In genomic region chr2:181136934-181137333, GRCm38 (mm10) we compare ENCODE assay signal across 9 mouse cellular contexts. TPM values are rescaled to one million over a fixed set of nuclear protein-coding genes. Genes with fewer than 3 reads are reported as not detected.
DNase-seq lines count a peak whose midpoint lies in the region; ATAC-seq and TF ChIP-seq lines count a peak whose summit lies in the region.
"Had no signal": no experiment of that assay in that cellular context is flagged by ENCODE, and none has a peak within 500 bp of the region (broad histone marks: within the 10 kb centered on the region; RNA-seq: fewer than 3 reads in every experiment).

No protein-coding gene starts in this region.

- WGBS in kidney, embryonic 14.5 days: 3% methylated on average over 6 of the region's 6 CpGs
- 3% methylated on average over 6 of the region's 6 CpGs for WGBS in liver, embryonic 11.5 days

- ATAC-seq in kidney, embryonic 14.5 days (ENCODE audit: low FRiP score, low TSS enrichment): no peak
- ATAC-seq in liver, embryonic 11.5 days (replicated peaks; ENCODE audit: low FRiP score): no peak
- ATAC-seq in monocyte, adult 5-6 weeks (replicated peaks; ENCODE audit: insufficient number of reproducible peaks, low FRiP score, low TSS enrichment, poor library complexity, severe bottlenecking): no peak
- ATAC-seq: activated CD4-positive, CD25-positive, alpha-beta regulatory T cell, adult 4 months had no signal

- H3K9ac ChIP-seq in kidney, embryonic 14.5 days (ENCODE audit: low read depth, low read length): no peak overlapping the region
- no peak overlapping the region for H3K9ac ChIP-seq in ES-E14 (ENCODE audit: insufficient read depth, low read depth, low read length, poor library complexity, severe bottlenecking)
- H3K9ac ChIP-seq in liver, embryonic 11.5 days (ENCODE audit: low read depth, low read length): no peak overlapping the region

- H3K36me3 ChIP-seq in kidney, embryonic 14.5 days (ENCODE audit: control insufficient read depth, insufficient read depth, low read length): no peaks in the 10 kb centered on the region
- no peaks in the 10 kb centered on the region for H3K36me3 ChIP-seq in ES-E14 (ENCODE audit: control insufficient read depth, insufficient read depth, low read length, poor library complexity, severe bottlenecking)
- no peaks in the 10 kb centered on the region for H3K36me3 ChIP-seq in liver, embryonic 11.5 days (ENCODE audit: control insufficient read depth, insufficient read depth, low read length)

- H3K27me3 ChIP-seq in kidney, embryonic 14.5 days (ENCODE audit: control insufficient read depth, insufficient read depth, low read length): peaks cover 56% of the 10 kb centered on the region
- H3K27me3 ChIP-seq in liver, embryonic 11.5 days (replicated peaks; ENCODE audit: control insufficient read depth, insufficient read depth, low read length): peaks cover 53% of the 10 kb centered on the region

- H3K27ac ChIP-seq in kidney, embryonic 14.5 days (ENCODE audit: low read depth, low read length): no peak overlapping the region
- no peak overlapping the region for H3K27ac ChIP-seq in ES-E14 (ENCODE audit: insufficient read depth, low read depth, low read length, poor library complexity, severe bottlenecking)
- no peak overlapping the region for H3K27ac ChIP-seq in liver, embryonic 11.5 days (ENCODE audit: low read depth, low read length)

- peak; percentile 24 for DNase-seq in kidney, adult 9 months
- peak; percentile 47 for DNase-seq in ES-E14 (ENCODE audit: low read depth, low spot score)
- peak; percentile 64 for DNase-seq in adrenal gland, postnatal 25 days
- peak; percentile 54 for DNase-seq in liver, embryonic 11.5 days (ENCODE audit: low spot score)
- DNase-seq in spleen, postnatal 4 days (ENCODE audit: low spot score in 2 of 2): no peak
- DNase-seq in cerebellum, adult 9-11 months: no peak

- no peak overlapping the region for H3K4me3 ChIP-seq in kidney, embryonic 14.5 days (ENCODE audit: low read length)
- H3K4me3 ChIP-seq in ES-E14 (ENCODE audit: insufficient read depth in 1 of 2, low read depth in 1 of 2, low read length in 2 of 2, poor library complexity in 1 of 2, severe bottlenecking in 1 of 2): no peak overlapping the region
- H3K4me3 ChIP-seq in liver, embryonic 11.5 days (ENCODE audit: low read depth, low read length): no peak overlapping the region

- no peaks in the 10 kb centered on the region for H3K9me3 ChIP-seq in kidney, embryonic 14.5 days (ENCODE audit: control insufficient read depth, low read length)
- no peaks in the 10 kb centered on the region for H3K9me3 ChIP-seq in ES-E14 (ENCODE audit: control insufficient read depth, insufficient read depth, low read depth, low read length)
- no peaks in the 10 kb centered on the region for H3K9me3 ChIP-seq in liver, embryonic 11.5 days (ENCODE audit: control insufficient read depth, low read length)

- in situ Hi-C loops in ES-E14 (cut with MboI; ENCODE audit: low sequenced_read_pairs in 2 of 2, unreplicated experiment in 2 of 2): no loop called here

- no peak overlapping the region for H3K4me2 ChIP-seq in kidney, embryonic 14.5 days (replicated peaks; ENCODE audit: low read depth, low read length)
- no peak overlapping the region for H3K4me2 ChIP-seq in liver, embryonic 11.5 days

- H3K4me1 ChIP-seq in kidney, embryonic 14.5 days (ENCODE audit: control insufficient read depth, insufficient read depth, low read length): 0 out of 2 replicates have a peak, but pooled peaks cover 3% of the 10 kb centered on the region
- H3K4me1 ChIP-seq in ES-E14 (ENCODE audit: control insufficient read depth in 2 of 2, insufficient read depth in 2 of 2, low read length in 2 of 2, poor library complexity in 1 of 2): peaks cover 0 to 4% of the 10 kb centered on the region in 2 experiments; a peak in 1 of 4 replicates
- no peaks in the 10 kb centered on the region for H3K4me1 ChIP-seq in liver, embryonic 11.5 days (replicated peaks; ENCODE audit: control insufficient read depth, insufficient read depth, low read length)

TF ChIP-seq in ES-E14, 5 proteins besides CTCF, POLR2A, EP300 and RAD21:
- TF ChIP-seq CHD2 (IDR thresholded peaks at IDR 0.05; ENCODE audit: low read depth, low read length): no peak

RNA-seq across cellular contexts. Expression of gene Kcnq2, which starts 1.8 kb away (rescaled TPM):
- not detected in 2 replicates for polyA plus RNA-seq in kidney, embryonic 14.5 days (2014; fragmentation: Nextera tagmentation; extraction: Ambion mirVana)
- total RNA-seq in ES-E14 (2012; rRNA removed): 4.6 and 11.6 TPM in 2 replicates
- total RNA-seq in adrenal gland, postnatal 25 days (2021): 3.7 and 6.3 TPM in 2 replicates
- polyA plus RNA-seq in liver, embryonic 11.5 days (2014; fragmentation: Nextera tagmentation; extraction: Ambion mirVana): 0.15 and 0.18 TPM in 2 replicates
- not detected in 3 replicates for total RNA-seq in monocyte, adult 5-6 weeks (2017)
- polyA plus RNA-seq: activated CD4-positive, CD25-positive, alpha-beta regulatory T cell, adult 4 months had no signal

RNA-seq across cellular contexts. Expression of gene Eef1a2, which starts 19.9 kb away (rescaled TPM):
- not detected in 2 replicates for polyA plus RNA-seq in kidney, embryonic 14.5 days (2014; fragmentation: Nextera tagmentation; extraction: Ambion mirVana)
- 0.76 and 0.95 TPM in 2 replicates for total RNA-seq in ES-E14 (2012; rRNA removed)
- total RNA-seq in adrenal gland, postnatal 25 days (2021): 38.2 and 49.3 TPM in 2 replicates
- not detected in 2 replicates for polyA plus RNA-seq in liver, embryonic 11.5 days (2014; fragmentation: Nextera tagmentation; extraction: Ambion mirVana)
- not detected in 3 replicates for total RNA-seq in monocyte, adult 5-6 weeks (2017)
- polyA plus RNA-seq: activated CD4-positive, CD25-positive, alpha-beta regulatory T cell, adult 4 months had no signal

RNA-seq across cellular contexts. Expression of gene Ppdpf, which starts 50.1 kb away (rescaled TPM):
- polyA plus RNA-seq in kidney, embryonic 14.5 days (2014; fragmentation: Nextera tagmentation; extraction: Ambion mirVana): 387 and 477 TPM in 2 replicates
- total RNA-seq in ES-E14 (2012; rRNA removed): 67.1 and 71.8 TPM in 2 replicates
- 79.5 and 82.6 TPM in 2 replicates for total RNA-seq in adrenal gland, postnatal 25 days (2021)
- 172 and 179 TPM in 2 replicates for polyA plus RNA-seq in liver, embryonic 11.5 days (2014; fragmentation: Nextera tagmentation; extraction: Ambion mirVana)
- total RNA-seq in monocyte, adult 5-6 weeks (2017): 68.9 to 87.3 TPM (median 84.2 TPM) in 3 replicates

Comparison
In these comparisons a context has a peak if more than half of its experiments do, and no peak if none do; other contexts are left out.
1. DNase-seq: peak in kidney, adult 9 months (single experiment), ES-E14 (single experiment), adrenal gland, postnatal 25 days (single experiment) and liver, embryonic 11.5 days (single experiment); none in spleen, postnatal 4 days (0 of 2) and cerebellum, adult 9-11 months (single experiment).
2. RNA of gene Eef1a2, which starts 19.9 kb away (total RNA-seq): 38.2 to 49.3 TPM in adrenal gland, postnatal 25 days; 0.76 to 0.95 TPM in ES-E14 and not detected in monocyte, adult 5-6 weeks; every median in the first group is over 10 times any median in the second.